Mouse (Mus musculus) heart, embryonic 15.5 days (tissue): ENCODE measurements around the gene Mettl16. TPM values are rescaled to one million over a fixed set of nuclear protein-coding genes. Genes with fewer than 3 reads are reported as not detected.
A peak's percentile ranks its signal among the peaks of the same experiment; 100 is the strongest.

Experiments
- ATAC-seq: fragments of 200-750 bp; cut with Nextera tagmentation; replicated peaks from 2 replicates; pipeline ENCODE4 v1.8.0; 2017; ENCODE audit warnings: low read depth, moderate TSS enrichment; ENCODE audit not compliant: insufficient number of reproducible peaks, insufficient read depth, low FRiP score
- H3K27ac ChIP-seq: fragments of 300-500 bp; sonication (generic); 2 replicates; pipeline ENCODE4 v1.5.1; 2015; ENCODE audit warnings: mild to moderate bottlenecking, inconsistent platforms
- H3K27me3 ChIP-seq: fragments of 300-500 bp; sonication (generic); 2 replicates; pipeline ENCODE4 v1.6.1; 2015; ENCODE audit warnings: inconsistent platforms
- H3K36me3 ChIP-seq: fragments of 300-500 bp; sonication (generic); 2 replicates; pipeline ENCODE4 v1.6.1; 2015; ENCODE audit warnings: mild to moderate bottlenecking, inconsistent platforms
- H3K4me1 ChIP-seq: fragments of 300-500 bp; sonication (generic); replicated peaks from 2 replicates; pipeline ENCODE4 v1.6.1; 2015; ENCODE audit warnings: inconsistent platforms
- H3K4me2 ChIP-seq: fragments of 300-500 bp; sonication (generic); 2 replicates; pipeline ENCODE4 v1.6.1; 2015; ENCODE audit warnings: inconsistent platforms, mild to moderate bottlenecking, moderate library complexity
- H3K4me3 ChIP-seq: fragments of 300-500 bp; sonication (generic); 2 replicates; pipeline ENCODE4 v1.5.1; 2015; ENCODE audit warnings: mild to moderate bottlenecking, inconsistent platforms
- H3K9ac ChIP-seq: fragments of 300-500 bp; sonication (generic); 2 replicates; pipeline ENCODE4 v1.6.1; 2015; ENCODE audit warnings: mild to moderate bottlenecking, inconsistent platforms
- H3K9me3 ChIP-seq: fragments of 300-500 bp; sonication (generic); replicated peaks from 2 replicates; pipeline ENCODE4 v1.6.1; 2016; ENCODE audit warnings: inconsistent platforms
- WGBS: fragments of 180-500 bp; shearing (Covaris S2); methylation state at CpG from one replicate; pipeline ENCODE4 v1.1.7; 2015; ENCODE audit warnings: mixed read lengths; 5-methylcytosine and 5-hydroxymethylcytosine counted together
- polyA plus RNA-seq: library from polyadenylated mRNA; unstranded; fragments of >200 nt; fragmentation: Nextera tagmentation; extraction: Ambion mirVana; gene quantifications from 2 replicates; pipeline ENCODE4 v1.2.1, GENCODE M21; 2015

Gene Mettl16
- polyA plus RNA-seq, 1 experiment from 2014 or later, result 28.0 TPM

DNA sequence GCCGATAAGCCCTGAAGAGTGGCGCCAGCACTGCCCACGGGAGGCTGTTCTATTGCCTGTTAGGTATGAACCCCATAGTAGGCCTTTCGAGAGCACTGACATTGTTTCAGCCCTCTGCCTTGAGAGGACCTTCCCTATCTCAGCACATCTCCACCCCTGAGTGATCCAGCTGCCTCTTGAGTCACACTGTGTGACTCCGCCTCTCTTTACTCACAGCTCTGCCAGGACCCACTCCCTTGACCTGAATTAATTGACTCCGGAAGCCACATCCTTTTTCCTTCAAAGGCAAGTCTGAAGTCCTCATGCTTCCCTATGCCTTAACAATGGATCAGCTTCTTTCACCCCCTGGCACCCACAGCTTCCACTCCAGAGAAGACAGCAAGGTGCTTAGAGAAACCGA lies 55.5 kb downstream of the Mettl16 start:
- peaks cover 14% of the 10 kb centered on the region for H3K4me1 ChIP-seq
- no peak for ATAC-seq
- no peak overlapping the region for H3K27ac ChIP-seq
- no peak overlapping the region for H3K4me2 ChIP-seq
- H3K9ac ChIP-seq, result no peak overlapping the region
- H3K36me3 ChIP-seq, result no peaks in the 10 kb centered on the region
- H3K27me3 ChIP-seq, result no peaks in the 10 kb centered on the region
- H3K9me3 ChIP-seq, result no peaks in the 10 kb centered on the region
- no peak overlapping the region for H3K4me3 ChIP-seq
- WGBS, result 63% methylated on average over 7 of the region's 7 CpGs

DNA sequence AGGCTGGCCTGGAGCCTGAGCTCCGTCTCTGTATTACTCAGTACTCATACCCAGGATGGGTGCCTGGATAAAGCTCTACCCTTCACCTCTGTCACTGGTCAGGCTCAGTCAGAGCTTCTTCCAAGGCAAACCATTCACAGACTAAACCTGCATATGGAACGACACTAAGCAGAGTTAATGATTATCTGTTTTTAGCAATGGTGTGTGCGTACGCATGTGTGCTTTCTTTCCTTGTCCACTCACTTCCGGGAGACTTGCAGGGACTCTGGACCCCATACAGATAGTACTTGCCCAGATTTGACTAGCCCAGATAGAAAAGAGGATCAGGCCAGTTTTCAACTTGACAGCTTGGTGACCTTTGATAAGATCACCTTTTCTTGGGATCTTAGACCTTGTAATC lies 56.1 kb downstream of the Mettl16 start:
- H3K4me2 ChIP-seq, result no peak overlapping the region
- no peaks in the 10 kb centered on the region for H3K9me3 ChIP-seq
- no peaks in the 10 kb centered on the region for H3K36me3 ChIP-seq
- no peak overlapping the region for H3K4me3 ChIP-seq
- H3K27me3 ChIP-seq, result no peaks in the 10 kb centered on the region
- H3K9ac ChIP-seq, result no peak overlapping the region
- H3K27ac ChIP-seq, result no peak overlapping the region
- WGBS, result 74% methylated on average over 5 of the region's 5 CpGs
- ATAC-seq, result no peak
- peaks cover 14% of the 10 kb centered on the region for H3K4me1 ChIP-seq

DNA sequence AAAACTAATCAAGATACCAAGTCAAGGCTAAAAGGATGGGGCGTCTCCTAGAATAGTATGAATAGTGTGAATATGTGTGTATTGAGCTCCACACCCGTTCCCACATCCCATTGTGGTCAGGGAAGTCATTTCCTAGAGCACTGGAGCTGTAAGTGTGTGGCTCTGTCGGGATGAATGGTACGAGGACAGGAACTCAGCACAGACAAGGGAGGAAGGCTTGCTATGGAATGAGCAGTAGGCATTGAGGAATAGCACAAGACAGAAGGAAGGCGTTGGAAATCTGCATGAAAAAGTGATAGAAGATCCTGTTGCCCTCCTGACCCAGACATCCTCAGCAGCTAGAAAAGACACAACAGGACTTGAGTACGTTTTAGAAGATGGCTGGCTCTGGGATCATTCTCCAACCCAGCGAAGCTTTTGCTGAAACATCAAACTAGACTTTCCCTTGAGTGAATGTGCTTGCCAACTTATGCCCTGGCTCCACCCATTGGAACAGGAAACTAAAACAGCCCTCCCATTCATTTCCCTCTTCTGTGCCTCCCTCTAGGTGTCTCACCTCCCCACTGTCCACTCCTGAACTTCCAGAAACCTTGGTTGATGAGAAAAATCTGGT lies 57.3 kb downstream of the Mettl16 start:
- no peak for ATAC-seq
- H3K27me3 ChIP-seq, result no peaks in the 10 kb centered on the region
- 64% methylated on average over 7 of the region's 7 CpGs for WGBS
- peaks cover 19% of the 10 kb centered on the region for H3K4me1 ChIP-seq
- no peak overlapping the region for H3K27ac ChIP-seq
- H3K9ac ChIP-seq, result no peak overlapping the region
- H3K4me3 ChIP-seq, result no peak overlapping the region
- no peaks in the 10 kb centered on the region for H3K36me3 ChIP-seq
- H3K9me3 ChIP-seq, result no peaks in the 10 kb centered on the region
- H3K4me2 ChIP-seq, result no peak overlapping the region

DNA sequence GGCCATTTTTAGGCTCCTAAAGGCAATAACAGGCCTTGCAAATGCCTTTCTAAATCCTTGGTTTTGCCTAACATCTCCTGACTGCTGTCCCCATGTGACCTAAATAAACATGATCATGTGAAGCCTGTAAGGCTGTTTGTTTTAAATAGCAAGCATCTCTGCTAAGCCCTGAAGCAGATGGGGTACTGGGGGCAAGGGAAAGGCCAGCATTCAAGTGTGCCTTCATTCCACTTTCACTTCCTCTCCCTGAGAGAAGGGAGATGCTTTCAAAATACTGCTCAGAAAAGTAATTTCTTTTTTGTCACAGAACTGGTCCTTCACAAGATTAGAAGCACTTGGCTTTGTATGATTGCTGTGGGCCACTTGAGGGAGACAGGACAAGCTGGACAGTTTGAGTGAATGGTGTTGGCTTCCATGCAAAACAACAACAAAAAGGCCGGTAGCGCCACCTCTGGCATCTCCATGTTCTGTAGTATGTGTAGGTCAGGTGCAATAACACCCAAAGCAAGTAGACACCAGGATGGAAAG lies 57.8 kb downstream of the Mettl16 start:
- 30% methylated on average over 2 of the region's 2 CpGs for whole genome bisulfite sequencing
- H3K27ac ChIP-seq, result no peak overlapping the region
- H3K27me3 ChIP-seq, result no peaks in the 10 kb centered on the region
- H3K9me3 ChIP-seq, result no peaks in the 10 kb centered on the region
- H3K4me1 ChIP-seq, result peaks cover 25% of the 10 kb centered on the region
- ATAC-seq, result no peak
- no peaks in the 10 kb centered on the region for H3K36me3 ChIP-seq
- no peak overlapping the region for H3K9ac ChIP-seq
- H3K4me3 ChIP-seq, result no peak overlapping the region
- H3K4me2 ChIP-seq, result no peak overlapping the region

DNA sequence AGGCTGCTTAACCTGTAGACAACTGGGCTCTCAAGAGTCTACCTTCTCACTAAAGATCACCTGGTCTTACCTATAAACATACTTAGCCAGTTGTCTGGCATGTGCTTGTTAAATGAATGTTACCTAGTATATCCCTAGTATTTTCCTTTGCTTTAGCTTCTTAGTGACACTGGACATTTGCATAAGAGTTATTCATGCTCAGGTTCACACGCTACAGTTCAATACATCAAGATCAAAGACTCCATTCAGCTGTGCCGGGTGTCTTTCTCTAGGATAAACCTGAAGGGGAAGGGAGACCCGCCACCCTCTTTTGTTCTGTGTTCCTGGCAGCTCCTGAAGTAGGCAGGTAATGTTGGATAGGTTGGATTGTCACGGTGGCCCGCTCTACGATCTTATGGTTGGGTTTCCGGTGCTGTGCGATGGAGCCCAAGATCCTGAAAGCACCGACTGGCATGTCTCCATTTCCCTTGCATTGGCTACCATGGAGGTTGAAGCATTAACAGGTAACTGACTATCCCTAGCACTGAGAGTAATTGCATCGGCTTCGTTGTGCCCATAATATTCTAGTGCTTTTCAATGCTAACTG lies 58.4 kb downstream of the Mettl16 start:
- H3K27ac ChIP-seq, result peak overlapping the region; percentile 97
- WGBS, result 22% methylated on average over 11 of the region's 11 CpGs
- no peaks in the 10 kb centered on the region for H3K27me3 ChIP-seq
- ATAC-seq, result no peak
- H3K4me3 ChIP-seq, result peak overlapping the region; percentile 90
- H3K36me3 ChIP-seq, result no peaks in the 10 kb centered on the region
- no peaks in the 10 kb centered on the region for H3K9me3 ChIP-seq
- peak overlapping the region; percentile 83 for H3K4me2 ChIP-seq
- H3K4me1 ChIP-seq, result peaks cover 31% of the 10 kb centered on the region
- H3K9ac ChIP-seq, result peak overlapping the region; percentile 50; the same call in 1 of the 2 replicates

DNA sequence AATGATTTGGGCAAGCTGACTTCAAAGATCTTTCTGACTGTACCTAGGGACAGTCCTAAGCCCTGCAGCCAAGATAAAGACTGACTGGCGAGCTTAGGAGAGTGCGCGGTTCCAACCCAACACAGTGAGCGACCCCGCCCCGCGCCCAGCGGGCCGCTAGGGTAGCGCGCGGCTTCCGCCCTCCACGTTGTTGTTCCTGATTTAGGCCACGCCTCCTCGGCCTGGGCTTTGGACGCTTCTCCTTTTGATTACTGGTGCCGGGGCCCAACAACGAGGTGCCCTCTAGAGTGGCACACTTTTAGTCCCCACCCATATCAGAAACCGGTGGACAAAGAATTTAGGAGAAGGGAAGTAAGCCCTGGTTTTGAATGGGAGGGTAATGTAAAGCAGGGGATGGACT lies 59.2 kb downstream of the Mettl16 start:
- under 1% methylated on average over 20 of the region's 20 CpGs for WGBS
- H3K27me3 ChIP-seq, result no peaks in the 10 kb centered on the region
- no peaks in the 10 kb centered on the region for H3K36me3 ChIP-seq
- peak overlapping the region; percentile 50 for H3K9ac ChIP-seq
- H3K4me2 ChIP-seq, result peak overlapping the region; percentile 83
- H3K27ac ChIP-seq, result peak overlapping the region; percentile 97
- no peaks in the 10 kb centered on the region for H3K9me3 ChIP-seq
- peak overlapping the region; percentile 90 for H3K4me3 ChIP-seq
- H3K4me1 ChIP-seq, result peaks cover 38% of the 10 kb centered on the region
- ATAC-seq, result peak; percentile 15

DNA sequence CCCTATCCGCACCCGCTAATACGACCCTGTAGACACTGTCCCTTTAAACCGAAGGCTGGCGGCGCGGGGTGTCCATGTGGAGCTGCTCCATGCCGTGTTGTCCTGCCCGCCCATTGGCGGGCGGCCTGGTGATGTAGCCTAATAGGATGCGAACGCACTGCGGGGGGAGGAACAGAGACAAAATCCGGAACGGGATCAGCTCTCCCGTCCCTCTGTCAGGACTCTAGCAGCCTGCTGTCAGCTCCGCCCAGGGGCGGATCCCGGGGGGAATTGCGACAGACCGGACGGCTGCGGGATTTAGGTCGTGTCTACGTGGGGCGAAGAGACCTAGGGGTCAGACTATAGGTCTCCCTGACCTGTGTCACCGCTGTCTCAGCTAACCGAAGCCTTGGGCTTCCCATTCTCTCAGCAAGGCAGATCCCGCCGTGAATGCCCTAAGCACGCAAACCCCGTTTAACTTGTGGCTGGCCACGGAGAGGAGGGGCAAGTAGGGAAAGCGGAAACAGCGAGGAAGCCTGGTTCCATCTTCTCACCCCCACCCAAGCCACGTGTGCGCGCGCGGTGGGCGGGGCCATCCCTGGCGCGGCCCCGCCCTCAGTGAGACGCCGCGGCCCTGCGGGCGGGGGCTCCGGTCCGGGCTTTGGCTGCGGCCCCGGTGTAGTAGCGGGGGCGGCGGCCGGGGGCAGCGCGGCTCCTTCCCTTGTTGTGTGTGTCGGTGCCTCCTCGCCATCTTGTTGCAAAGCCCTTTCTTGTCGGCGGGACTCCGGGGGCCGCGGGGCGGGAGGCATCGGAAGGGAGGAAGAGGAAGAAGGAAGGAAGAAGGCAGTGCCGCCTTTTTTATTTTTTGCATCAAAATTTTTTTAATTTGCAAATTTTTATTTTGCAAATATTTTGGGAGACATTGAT lies 59.9 kb downstream of the Mettl16 start, which contains the start of gene Mnt:
TSS of gene Mnt (plus strand) at position 665 of the 906 bp plus-strand sequence.
- Histone ChIP-seq H3K9ac (peak within 1 kb of the TSS; percentile 85), H3K4me1 (peaks cover 43% of the 10 kb centered on the region), H3K4me3 (peak within 1 kb of the TSS; percentile 90), H3K27ac (peak within 1 kb of the TSS; percentile 97), H3K4me2 (peak within 1 kb of the TSS; percentile 83), H3K27me3 (no peaks in the 10 kb centered on the region), H3K36me3 (no peaks in the 10 kb centered on the region), H3K9me3 (no peaks in the 10 kb centered on the region)
- ATAC-seq, result peak; percentile 76
- under 1% methylated on average over 70 of the region's 70 CpGs for WGBS

DNA sequence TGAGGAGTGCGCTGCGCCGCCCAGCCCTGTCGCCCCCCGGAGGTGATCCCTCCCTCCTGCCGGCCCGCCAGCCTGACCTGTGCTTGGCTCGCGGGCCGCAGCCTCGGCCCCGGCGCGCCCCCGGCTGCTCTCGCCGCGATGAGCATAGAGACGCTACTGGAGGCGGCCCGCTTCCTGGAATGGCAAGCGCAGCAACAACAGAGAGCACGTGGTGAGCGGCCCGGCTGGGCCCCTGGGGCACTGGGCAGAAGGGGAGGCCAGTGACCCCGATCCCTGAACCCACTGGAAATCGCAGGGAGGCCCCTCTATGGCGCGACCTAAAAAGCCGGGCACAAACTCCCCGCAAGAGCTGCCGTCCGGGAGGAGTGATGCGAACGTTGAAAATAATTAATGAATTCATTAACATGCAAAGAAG lies 60.6 kb downstream of the Mettl16 start:
- no peaks in the 10 kb centered on the region for H3K27me3 ChIP-seq
- H3K9ac ChIP-seq, result peak overlapping the region; percentile 85
- ATAC-seq, result no peak
- WGBS, result under 1% methylated on average over 35 of the region's 35 CpGs
- H3K4me1 ChIP-seq, result peaks cover 46% of the 10 kb centered on the region
- H3K27ac ChIP-seq, result peak overlapping the region; percentile 97
- no peaks in the 10 kb centered on the region for H3K9me3 ChIP-seq
- peak overlapping the region; percentile 90 for H3K4me3 ChIP-seq
- H3K36me3 ChIP-seq, result no peaks in the 10 kb centered on the region
- H3K4me2 ChIP-seq, result peak overlapping the region; percentile 83

DNA sequence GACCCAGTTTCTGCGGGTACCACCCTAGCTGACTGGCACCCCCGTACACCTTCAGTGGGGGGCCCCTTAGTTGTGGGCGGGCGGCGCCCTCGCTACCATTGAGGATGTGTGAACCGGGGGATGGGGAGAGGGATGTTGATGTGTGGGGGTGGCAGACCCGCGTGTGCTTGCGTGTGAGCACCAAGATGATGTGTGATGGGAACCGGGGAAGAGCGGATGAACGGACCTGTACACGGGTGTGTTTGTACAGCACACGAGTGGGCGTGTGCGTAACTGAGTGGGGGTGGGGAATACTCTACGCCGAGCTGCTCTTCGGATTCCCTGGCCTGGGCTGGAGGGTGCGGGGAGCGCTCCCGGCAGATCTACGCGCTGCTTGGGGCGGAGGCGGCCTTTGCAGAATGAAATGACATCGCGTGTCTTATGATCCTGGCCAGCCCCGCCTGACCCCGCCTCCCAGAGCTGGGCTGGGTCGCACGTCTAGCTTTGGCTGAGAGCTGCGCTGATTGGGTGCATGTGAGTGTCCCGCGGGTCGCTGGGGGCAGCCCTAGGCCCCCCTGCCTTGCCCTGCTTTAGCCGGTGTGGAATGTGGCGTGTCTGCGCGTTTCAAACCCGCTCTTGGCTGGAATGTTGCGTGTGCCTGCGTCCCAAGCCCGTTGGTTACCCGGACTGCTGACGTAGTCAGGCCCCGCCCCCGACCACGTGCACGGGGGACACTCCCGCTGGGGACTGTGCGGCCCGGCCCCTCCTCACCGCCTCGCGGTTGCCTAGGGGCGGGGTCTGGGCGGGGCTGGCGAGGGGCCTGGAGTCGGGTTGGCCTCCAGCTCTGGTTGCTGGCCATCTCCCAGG lies 61.2 kb downstream of the Mettl16 start:
- Histone ChIP-seq H3K9me3 (no peaks in the 10 kb centered on the region), H3K4me1 (peaks cover 50% of the 10 kb centered on the region), H3K27ac (peak overlapping the region; percentile 97), H3K27me3 (no peaks in the 10 kb centered on the region), H3K4me3 (peak overlapping the region; percentile 90), H3K9ac (peak overlapping the region; percentile 85), H3K4me2 (peak overlapping the region; percentile 83), H3K36me3 (no peaks in the 10 kb centered on the region)
- WGBS, result under 1% methylated on average over 61 of the region's 61 CpGs
- ATAC-seq, result peak; percentile 80

DNA sequence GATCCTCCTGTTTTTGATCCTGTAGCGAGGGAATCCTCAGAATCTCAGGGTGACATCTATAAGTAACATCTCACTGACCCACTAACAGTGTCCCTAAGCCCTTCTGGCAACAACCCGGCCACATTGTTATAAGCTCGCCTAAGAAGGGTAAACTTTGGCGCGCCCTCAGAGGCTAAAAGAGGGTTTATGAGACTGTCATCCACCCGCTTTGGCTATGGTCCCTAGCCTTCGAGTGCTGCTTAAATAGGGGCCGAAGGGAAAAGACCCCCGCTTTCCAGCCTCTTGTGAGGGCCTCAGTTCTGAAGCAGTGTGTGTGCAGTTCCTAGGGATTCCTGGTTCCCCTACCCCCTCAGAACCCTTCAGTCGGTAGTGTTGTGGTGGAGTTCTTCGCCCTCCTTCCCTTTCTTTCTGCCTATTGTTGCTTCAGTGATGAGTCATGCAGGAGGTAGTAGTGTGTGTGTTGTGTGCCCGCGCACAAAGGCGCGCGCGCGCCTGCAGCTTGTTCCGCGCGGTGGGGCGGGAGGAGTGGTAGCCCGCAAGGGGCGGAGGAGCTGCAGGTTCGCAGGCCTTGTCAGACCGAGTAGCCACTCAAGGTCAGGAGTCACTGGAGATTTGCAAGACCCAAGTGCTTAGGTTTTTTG lies 62.0 kb downstream of the Mettl16 start:
- Histone ChIP-seq H3K4me2 (peak overlapping the region; percentile 83), H3K36me3 (no peaks in the 10 kb centered on the region), H3K4me3 (peak overlapping the region; percentile 90), H3K9ac (peak overlapping the region; percentile 60), H3K9me3 (no peaks in the 10 kb centered on the region), H3K4me1 (peaks cover 58% of the 10 kb centered on the region), H3K27ac (peak overlapping the region; percentile 97), H3K27me3 (no peaks in the 10 kb centered on the region)
- ATAC-seq, result 0 out of 2 replicates have a peak, but pooled peaks have one; percentile 1
- WGBS, result under 1% methylated on average over 26 of the region's 26 CpGs
